Mouse (Mus musculus) right cerebral cortex, postnatal 25 days (tissue): ENCODE measurements around the gene Rinl.

Source experiments
- DNase-seq: peaks from one replicate; pipeline ENCODE4 v3.0.0; 2022

The Rinl gene

DNA sequence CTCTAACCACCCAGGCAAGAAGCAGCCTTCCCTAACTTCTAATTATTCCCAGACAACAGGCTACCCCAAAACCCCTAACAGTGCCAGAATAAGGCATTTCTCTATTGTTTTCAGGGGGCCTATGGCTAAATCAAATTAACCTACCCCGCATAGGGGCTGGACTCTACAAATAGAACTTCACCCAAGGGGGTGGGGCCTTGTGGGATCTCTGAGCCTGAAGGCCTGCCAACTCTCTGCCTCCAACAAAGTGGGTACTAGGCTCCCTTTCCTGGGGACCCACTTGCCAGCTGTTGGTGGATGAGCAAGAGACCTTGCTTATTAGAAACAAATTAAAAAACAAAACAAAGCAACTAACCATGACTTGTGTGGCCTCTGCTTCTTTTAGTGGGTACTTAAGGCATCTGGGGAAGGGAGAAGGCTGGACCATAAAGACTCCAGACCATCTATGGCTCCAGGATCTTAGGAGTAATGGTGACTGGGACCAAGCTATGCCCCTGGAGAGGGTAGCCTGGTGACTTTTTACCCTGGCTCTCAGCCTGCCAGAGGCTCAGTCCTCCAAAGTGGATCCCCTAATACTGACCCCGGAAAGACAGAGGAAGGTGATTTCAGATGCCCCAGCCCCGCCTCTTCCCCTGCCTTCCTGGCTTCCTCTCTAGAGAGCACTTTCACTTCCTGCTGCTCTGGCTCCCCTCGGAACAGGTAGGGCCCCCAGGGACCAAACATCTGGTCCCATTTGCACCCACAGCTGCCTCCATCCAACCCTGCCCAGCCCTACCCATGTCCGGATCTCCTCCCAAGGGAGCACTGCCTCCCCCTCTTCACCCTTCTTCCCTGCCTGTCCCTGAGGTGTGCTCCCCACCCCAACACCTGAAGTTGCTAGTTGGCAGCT lies at the start of gene Rinl:
TSS of gene Rinl (plus strand) at position 663 of the 889 bp plus-strand sequence.
- no peak for DNase-seq

- no peak for DNase-seq
Observed at GRCm38 (mm10) chr7:28739829-28740228, 48.9 kb upstream of the Rinl start.

- no peak for DNase-seq
Observed at GRCm38 (mm10) chr7:28740949-28741348, 47.8 kb upstream of the Rinl start.

DNA sequence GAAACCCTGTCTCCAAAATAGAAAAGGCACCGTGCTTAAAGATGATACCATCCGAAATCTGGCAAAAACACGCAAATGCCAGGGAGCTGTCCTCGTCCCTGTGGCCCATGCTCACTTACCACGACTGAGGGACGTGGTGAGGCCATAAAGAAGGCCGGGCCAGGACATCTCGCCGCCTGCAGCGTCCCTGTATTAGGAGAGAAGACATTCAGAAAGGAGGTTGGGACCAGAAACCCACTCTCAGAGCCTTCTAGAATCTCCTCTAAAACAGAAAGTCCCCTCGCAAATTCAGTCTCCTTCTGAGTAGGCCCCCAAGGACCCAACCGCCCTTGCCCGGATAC lies 47.4 kb upstream of the Rinl start:
- no peak for DNase-seq

DNA sequence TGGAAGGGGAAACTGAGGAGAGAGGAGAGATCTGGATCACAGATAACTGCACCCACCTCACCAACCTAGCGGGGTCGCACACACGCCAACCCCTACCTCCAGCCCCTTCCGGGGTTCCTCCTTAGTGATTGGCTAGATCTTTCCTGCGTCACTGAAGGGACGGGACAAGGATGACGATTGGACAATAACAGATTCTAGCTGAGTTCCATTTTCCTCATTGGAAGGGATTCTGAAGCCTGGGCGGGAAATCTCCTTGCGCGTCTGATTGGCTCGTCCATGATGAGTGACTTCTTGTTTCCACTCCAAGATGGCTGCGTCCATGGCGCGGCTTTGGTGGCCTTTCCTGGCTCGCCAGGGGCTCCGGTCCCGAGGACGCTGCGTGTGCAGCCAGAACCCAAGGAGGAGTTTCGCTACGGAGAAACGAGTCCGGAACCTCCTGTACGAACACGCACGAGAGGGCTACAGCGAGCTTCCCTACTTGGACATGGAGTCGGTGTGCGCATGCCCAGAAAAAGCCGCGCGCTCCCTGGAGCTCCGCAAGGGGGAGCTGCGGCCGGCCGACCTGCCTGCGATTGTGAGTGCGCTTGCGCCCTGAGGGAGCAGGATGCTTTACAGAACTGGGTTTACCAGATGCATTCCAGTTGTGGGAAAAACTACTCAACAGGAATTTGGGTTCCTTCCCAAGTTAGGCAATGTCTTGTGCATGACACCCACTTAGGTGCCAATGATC lies 46.9 kb upstream of the Rinl start, which contains the start of the genes Mrps12 and Sars2:
TSS of gene Mrps12 (minus strand) at position 112 of the 730 bp plus-strand sequence.
TSS of gene Sars2 (plus strand) at position 284 of the 730 bp plus-strand sequence.
- peak; percentile 95 for DNase-seq

DNA sequence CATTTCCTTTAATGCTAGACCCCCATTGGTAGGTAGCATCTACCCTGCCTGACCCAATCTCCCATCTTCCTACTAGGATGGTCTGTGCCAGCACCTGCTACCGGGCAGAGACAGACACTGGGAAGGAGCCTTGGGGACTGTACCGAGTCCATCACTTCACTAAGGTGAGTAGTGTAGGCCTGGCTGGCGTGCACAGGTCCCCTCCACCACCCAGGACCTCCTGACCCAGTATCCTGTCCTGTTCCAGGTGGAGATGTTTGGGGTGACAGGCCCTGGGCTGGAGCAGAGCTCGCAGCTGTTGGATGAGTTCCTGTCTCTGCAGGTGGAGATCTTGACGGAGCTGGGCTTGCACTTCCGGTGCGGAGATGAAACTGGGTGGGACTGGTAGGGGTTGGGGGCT lies 38.8 kb upstream of the Rinl start:
- DNase-seq, result no peak

DNA sequence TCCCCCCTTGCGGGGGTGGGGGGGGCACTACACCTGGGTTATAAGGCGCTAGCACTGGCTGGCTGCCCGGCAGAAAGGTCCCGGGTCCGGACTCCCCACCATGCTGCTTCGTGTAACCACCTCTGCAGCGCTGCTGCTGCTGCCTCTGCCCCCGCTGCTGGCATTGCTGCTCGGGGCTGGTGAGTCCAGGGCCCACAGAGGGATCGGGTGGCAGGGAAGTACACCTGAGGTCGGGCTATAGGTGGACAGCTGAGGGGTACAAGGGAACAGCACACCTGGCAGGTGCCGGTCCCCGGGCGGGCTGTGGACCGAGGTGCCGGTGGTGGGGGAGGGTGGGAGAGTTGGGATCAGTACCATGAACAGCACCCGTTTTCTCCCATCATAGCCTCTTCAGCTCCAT lies 32.7 kb upstream of the Rinl start, which contains the start of gene Ccer2:
TSS of gene Ccer2 (plus strand) at position 96 of the 400 bp plus-strand sequence.
- no peak for DNase-seq

- DNase-seq, result no peak
Observed at GRCm38 (mm10) chr7:28758623-28759022, 30.1 kb upstream of the Rinl start.

DNA sequence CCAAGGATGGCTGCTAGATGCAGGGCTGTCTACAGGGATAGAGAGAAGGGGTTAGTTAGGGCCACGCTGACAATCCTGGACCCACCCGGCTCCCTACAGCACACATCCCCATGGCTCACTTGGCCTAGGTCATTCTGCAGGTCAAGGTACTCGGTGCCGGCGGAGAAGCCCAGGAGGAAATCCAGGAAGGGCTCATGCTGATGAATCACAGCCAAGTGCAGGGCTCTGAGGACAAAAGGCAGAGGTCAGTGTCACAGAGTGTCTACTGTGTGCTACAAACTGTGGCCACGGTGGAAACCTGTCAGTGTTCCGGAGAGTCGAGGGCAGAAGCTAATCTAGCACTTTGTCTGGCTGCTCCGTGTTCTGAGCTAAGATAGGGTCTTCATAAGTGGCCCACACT lies 26.9 kb upstream of the Rinl start:
- no peak for DNase-seq

- no peak for DNase-seq
Observed at GRCm38 (mm10) chr7:28765211-28765610, 23.6 kb upstream of the Rinl start.

DNA sequence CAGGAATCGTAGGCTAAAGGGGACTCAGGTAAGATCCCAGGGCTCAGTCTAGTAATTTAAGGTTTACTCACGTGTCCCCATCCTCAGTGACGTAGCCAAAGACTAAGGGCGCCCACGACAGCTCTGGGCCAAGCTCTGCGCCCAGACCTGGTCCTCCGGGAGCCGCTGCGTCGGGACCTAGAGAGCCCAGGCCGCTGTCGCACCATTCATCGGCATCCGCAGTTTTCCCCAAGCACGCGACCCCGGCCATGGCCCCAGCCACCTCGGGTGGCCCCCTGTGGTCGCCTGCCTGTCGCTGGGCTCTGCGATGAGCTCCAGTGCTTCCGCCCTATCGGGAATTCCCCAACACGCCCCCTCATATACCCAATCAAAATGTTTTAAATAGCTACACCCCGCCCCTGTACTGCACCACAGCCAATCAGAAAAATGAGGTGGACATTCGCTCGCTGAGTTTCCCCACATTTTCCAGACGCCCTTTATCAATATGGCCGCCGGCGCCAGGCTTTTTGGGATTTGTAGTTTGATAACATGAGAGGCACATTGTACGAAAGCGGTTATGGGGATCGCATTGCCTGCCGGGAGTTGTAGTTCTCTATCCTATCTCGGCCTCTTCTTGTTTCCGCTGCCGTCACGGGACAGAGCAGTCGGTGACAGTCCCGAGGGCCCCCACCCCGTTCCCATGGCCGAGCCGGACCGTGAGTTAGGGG lies 22.4 kb upstream of the Rinl start, which contains the start of gene Sirt2:
TSS of gene Sirt2 (plus strand) at position 563 of the 707 bp plus-strand sequence.
- peak; percentile 96 for DNase-seq

DNA sequence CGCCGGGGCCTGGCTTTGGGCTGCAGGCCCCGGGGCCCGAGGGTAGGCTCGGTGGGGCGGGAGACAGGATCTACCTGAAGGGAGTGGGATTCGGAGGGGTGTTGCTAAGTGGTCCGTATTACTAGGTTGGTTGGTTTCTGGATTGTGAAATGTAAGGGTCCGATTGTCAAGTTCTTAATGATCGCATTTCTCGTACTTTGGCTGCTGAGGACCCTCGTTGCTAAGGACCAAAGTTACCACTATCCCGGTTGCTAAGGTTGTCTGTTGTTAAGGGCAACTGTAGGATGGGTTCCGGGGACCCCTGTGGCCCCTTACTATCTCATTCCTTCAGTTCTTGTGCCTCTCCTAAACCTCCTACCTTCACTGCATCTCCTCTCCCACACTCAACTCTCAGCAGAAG lies 21.9 kb upstream of the Rinl start:
- no peak for DNase-seq

DNA sequence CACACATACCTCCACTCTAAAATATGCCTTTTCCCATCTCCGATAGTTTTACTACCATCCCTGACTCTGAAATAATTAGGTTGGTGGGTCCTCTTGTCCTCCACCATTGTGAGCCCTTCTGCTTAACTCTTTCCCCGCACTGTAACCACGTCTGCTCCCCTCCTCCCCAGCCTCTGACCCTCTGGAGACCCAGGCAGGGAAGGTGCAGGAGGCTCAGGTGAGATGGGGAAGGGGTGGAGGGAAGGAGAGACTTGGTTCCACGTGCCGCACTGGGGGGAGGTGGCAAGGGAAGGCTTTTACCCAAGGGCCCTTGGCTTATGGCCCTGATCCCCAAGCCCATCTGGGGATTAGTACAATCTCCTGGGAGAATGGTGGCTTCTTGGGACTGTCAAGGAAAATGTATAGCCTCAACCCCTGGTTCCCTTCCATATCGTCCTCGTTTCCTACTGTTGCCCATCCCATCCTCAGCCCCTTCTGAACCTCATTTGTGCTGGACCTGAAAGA lies 21.3 kb upstream of the Rinl start, which contains the start of gene Nfkbib:
TSS of gene Nfkbib (minus strand) at position 51 of the 504 bp plus-strand sequence.
- DNase-seq, result no peak

DNA sequence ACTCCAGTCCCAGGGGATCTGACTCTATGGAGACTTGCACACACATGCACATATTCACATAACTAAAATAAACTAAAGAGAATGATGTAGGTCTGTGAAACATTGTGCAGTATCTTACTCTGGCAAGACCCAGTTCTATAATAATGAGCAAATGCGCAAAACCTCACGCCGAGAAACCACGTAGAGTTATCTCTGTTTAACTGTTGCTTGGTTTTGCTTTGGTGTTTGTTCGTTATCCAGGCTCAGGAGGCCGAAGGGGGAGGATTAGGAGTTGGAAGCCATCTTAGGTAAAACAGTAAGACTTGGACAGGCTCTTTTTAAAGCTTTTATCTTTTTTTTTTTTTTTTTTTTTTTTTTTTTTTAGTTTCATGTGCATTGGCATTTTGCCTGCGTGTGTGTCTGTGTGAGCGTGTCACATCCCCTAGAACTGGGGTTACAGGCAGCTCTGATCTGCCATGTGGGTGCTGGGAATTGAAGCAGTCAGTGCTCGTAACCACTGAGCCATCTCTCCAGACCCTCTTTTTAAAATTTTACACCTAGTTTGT lies 19.3 kb upstream of the Rinl start:
- no peak for DNase-seq

DNA sequence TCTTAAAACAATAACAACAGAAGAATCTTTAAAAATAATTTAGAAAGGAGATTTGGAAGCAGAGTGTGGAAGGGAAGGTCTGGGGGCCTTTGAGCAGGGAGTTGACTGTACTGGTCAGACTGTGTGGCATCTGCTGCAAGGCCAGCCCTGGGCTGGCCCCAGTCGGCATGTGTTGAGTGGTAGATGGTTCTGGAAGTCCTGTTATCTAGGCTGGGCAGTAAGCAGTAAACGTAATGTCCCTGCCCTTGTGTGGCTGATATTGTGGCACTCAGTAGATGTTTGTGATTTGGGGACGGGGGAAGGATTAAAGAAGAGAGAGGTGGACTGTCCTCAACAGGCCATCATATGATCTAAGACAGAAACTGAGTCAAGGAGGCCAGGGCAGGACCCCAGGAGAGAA lies 18.5 kb upstream of the Rinl start:
- DNase-seq, result no peak

DNA sequence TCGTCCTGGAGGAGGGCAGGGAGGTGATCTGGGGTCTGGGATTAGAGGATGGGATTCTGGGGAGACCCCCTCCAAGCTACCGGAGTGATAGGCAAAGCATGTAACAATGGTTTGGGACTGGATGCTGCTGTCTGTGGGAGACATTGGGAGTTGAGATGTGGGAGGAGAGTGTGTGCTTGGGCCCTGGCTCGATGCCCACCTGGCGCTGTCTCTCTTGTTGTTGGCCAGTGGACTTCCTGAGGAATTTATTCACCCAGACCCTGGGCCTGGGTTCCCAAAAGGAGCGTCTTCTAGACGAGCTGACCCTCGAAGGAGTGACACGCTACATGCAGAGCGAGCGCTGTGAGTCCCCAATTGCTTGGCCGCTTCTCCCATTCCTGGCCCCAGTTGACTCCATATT lies 16.9 kb upstream of the Rinl start:
- DNase-seq, result no peak

GRCm38 (mm10) chr7:28773163-28773562 lies 15.6 kb upstream of the Rinl start:
- DNase-seq, result no peak

DNA sequence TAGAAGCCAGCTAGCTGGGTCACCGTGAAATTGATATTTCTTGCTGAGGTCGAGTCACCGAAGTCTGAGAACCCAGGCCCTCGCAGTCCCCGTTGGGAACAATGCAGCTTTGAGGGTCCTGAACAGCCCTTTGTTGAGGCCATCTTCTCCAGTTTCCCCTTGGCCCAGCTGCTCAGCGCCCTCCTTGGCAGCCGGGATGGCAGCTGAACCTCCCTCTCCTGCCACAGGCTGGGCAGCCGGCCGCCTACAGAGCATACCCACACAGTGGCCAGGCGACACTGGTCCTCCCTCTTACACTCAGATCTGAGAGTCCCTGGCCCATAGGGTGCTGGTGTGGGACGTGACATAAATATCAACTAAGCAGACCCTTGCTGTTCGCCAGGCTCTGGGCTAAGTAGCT lies 14.6 kb upstream of the Rinl start:
- DNase-seq, result no peak

GRCm38 (mm10) chr7:28775129-28775528 lies 13.6 kb upstream of the Rinl start:
- no peak for DNase-seq

DNA sequence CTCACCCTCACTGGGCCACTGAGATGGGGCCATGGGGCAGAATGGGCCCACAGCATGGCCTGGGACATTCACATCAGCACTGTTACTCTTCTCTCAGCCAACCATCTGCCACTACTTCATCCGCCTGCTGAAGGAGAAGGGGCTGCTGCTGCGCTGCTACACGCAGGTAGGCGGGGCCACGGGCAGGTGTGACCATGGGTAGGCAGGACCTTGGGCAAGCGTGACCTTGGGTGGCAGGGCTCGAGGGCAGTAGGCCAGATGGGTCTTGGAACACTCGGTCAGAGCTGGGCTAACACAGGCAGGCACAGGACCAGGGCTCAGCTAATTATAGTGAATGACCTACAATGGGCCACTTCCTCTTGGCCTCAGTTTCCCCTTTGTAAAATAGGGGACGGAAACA lies 9.9 kb upstream of the Rinl start:
- no peak for DNase-seq

GRCm38 (mm10) chr7:28780067-28780658 lies 8.6 kb upstream of the Rinl start:
- peak; percentile 75 for DNase-seq

GRCm38 (mm10) chr7:28780857-28781256 lies 7.9 kb upstream of the Rinl start:
- DNase-seq, result no peak
